Mouse (Mus musculus): ENCODE results near the gene Cnbp.

- TF ChIP-seq CTCF (IDR thresholded peaks at IDR 0.05; ENCODE audit: low read depth, low read length) (no peak), POLR2A (IDR thresholded peaks at IDR 0.05; ENCODE audit: extremely low read depth, insufficient read depth, low read length) (no peak)
Measured at GRCm38 (mm10) chr6:87882816-87883215, 31.9 kb upstream of the Cnbp start.

Measured in liver, adult 2 months (tissue).